Mouse (Mus musculus): ENCODE results near the gene 4930524B15Rik. TPM values are rescaled to one million over a fixed set of nuclear protein-coding genes. Genes with fewer than 3 reads are reported as not detected.

The 4930524B15Rik gene
- total RNA-seq, 2 experiments from 2014 or later = not detected

GRCm38 (mm10) chr11:32028605-32029004 is 63.2 kb downstream of the 4930524B15Rik start:
- no peak for DNase-seq (ENCODE audit: low spot score in 2 of 2)
- TF ChIP-seq CTCF (conservative IDR thresholded peaks at IDR 0.05) = no peak
- Histone ChIP-seq H3K4me3 (no peak overlapping the region), H3K27ac (peak overlapping the region; percentile 90)

Other genes starting within 250 kb of the 4930524B15Rik start
- 100 to 1,000 TPM; 153 to 156 TPM for gene Cpeb4, start 93.4 kb upstream of the 4930524B15Rik start, total RNA-seq (2021)
- gene Nsg2, start 34.9 kb downstream of the 4930524B15Rik start, total RNA-seq (2021) = 100 to 1,000 TPM; 662 to 700 TPM
- gene Il9r, start 234.7 kb downstream of the 4930524B15Rik start, total RNA-seq (2021) = not detected
- 10 to 100 TPM; 20.6 to 22.4 TPM for gene Snrnp25, start 239.8 kb downstream of the 4930524B15Rik start, total RNA-seq (2021)